Mouse (Mus musculus): Measurements from ENCODE around the gene Cyb5r1.

DNA sequence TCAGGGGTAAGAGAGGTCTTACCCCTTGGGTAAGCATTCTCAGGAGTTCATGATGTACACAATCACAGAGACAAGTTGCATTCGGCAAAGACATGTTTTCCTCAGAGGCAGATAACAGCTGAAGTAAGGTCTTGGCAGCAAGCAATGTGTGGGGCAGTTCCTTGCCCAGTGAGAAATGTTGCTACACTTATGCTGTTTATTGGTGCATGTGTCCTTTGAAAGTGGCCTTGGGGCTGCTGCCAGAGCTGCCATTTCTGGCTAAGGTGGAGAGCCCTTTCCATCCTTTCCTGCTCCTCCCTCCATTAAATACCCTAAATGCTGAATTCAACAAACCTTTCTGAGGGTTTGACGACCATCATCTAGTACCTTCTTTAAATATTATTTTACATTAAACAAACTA is 40.1 kb downstream of the Cyb5r1 start:
- no peak for TF ChIP-seq CTCF (IDR thresholded peaks at IDR 0.05; ENCODE audit: control insufficient read depth, insufficient read depth, low read length)
- no peak for TF ChIP-seq POLR2A (IDR thresholded peaks at IDR 0.05; ENCODE audit: borderline replicate concordance, control insufficient read depth, low read depth, low read length)
